Mouse (Mus musculus) CH12.LX (cell line): ENCODE measurements around the gene Slc25a20.
"Not testable (repeated sequence)": the region's sequence is repeated elsewhere in the genome, so short reads cannot be mapped to it uniquely, and the experiment has no call there.

ENCODE experiments used
- CTCF ChIP-seq, 2 experiments: IDR thresholded peaks in 1 of 2; conservative IDR thresholded peaks in 1 of 2; 2 replicates each; pipeline ENCODE4 v1.5.1; 2011 to 2012; ENCODE audit warnings: low read depth in 2 of 2, low read length in 2 of 2, improper control_type of control experiment in 1 of 2, inconsistent platforms in 1 of 2, mild to moderate bottlenecking in 1 of 2, moderate library complexity in 1 of 2
- EP300 ChIP-seq: IDR thresholded peaks from 2 replicates; pipeline ENCODE4 v1.6.1; 2011; ENCODE audit warnings: low read length, improper control_type of control experiment
- GABPA ChIP-seq: IDR thresholded peaks from 2 replicates; pipeline ENCODE4 v1.6.1; 2012; ENCODE audit warnings: low read depth, low read length, improper control_type of control experiment, inconsistent platforms; ENCODE audit not compliant: insufficient replicate concordance
- MAFK ChIP-seq: IDR thresholded peaks from 2 replicates; pipeline ENCODE4 v1.6.1; 2011; ENCODE audit warnings: low read length, improper control_type of control experiment; ENCODE audit not compliant: insufficient replicate concordance
- MAX ChIP-seq: IDR thresholded peaks from 2 replicates; pipeline ENCODE4 v1.6.1; 2011; ENCODE audit warnings: low read length, improper control_type of control experiment
- MAZ ChIP-seq: IDR thresholded peaks from 2 replicates; pipeline ENCODE4 v1.6.1; 2012; ENCODE audit warnings: low read depth, mild to moderate bottlenecking, inconsistent platforms, low read length, improper control_type of control experiment, moderate library complexity
- MYC ChIP-seq: IDR thresholded peaks from 2 replicates; pipeline ENCODE4 v1.6.1; 2011; ENCODE audit warnings: low read depth, mild to moderate bottlenecking, improper control_type of control experiment, low read length
- NELFE ChIP-seq: IDR thresholded peaks from 2 replicates; pipeline ENCODE4 v1.6.1; 2011; ENCODE audit warnings: low read depth, low read length, improper control_type of control experiment
- POLR2A ChIP-seq: IDR thresholded peaks from 2 replicates; pipeline ENCODE4 v1.6.1; 2011; ENCODE audit warnings: low read depth, mild to moderate bottlenecking, improper control_type of control experiment, low read length
- POLR2AphosphoS2 ChIP-seq: IDR thresholded peaks from 2 replicates; pipeline ENCODE4 v1.6.1; 2011; ENCODE audit warnings: low read depth, low read length, improper control_type of control experiment
- RCOR1 ChIP-seq: conservative IDR thresholded peaks from 2 replicates; pipeline ENCODE4 v1.6.1; 2012; ENCODE audit warnings: low read depth, mild to moderate bottlenecking, inconsistent platforms, low read length, improper control_type of control experiment
- ZKSCAN1 ChIP-seq: IDR thresholded peaks from 2 replicates; pipeline ENCODE4 v1.6.1; 2012; ENCODE audit warnings: low read depth, inconsistent platforms, low read length, improper control_type of control experiment, borderline replicate concordance

DNA sequence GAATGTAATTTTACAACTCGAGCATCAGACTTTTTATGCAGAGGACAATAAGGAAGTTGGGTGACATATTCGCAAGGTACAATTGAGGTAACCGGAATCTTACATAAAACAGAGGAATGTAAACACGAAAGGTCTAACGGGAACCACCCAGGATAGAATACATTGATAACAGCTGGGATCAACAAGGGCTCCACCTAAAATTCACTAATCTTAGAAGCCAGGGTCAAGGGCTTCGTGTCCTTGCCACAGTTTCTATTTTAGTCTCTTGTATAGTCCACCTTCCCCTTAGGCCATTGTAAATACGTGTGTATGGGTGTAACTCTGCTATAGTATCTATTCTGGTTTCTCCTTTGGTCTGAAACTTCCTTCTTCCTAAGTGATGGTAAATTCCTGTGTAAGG, 6.0 kb upstream of the Slc25a20 start:
- not testable (repeated sequence) for TF ChIP-seq CTCF (conservative IDR thresholded peaks at IDR 0.05 in 1 of 2, IDR thresholded peaks at IDR 0.05 in 1 of 2; ENCODE audit: low read depth in 2 of 2, low read length in 2 of 2); POLR2AphosphoS2; NELFE; MAFK; MAZ; MAX; POLR2A; EP300; GABPA; RCOR1; ZKSCAN1; MYC
